Mouse (Mus musculus): Measurements from ENCODE around the gene Homer1. TPM values are rescaled to one million over a fixed set of nuclear protein-coding genes. Genes with fewer than 3 reads are reported as not detected.

Homer1 gene
- total RNA-seq (2017), result 16.2 and 19.9 TPM in 2 replicates

DNA sequence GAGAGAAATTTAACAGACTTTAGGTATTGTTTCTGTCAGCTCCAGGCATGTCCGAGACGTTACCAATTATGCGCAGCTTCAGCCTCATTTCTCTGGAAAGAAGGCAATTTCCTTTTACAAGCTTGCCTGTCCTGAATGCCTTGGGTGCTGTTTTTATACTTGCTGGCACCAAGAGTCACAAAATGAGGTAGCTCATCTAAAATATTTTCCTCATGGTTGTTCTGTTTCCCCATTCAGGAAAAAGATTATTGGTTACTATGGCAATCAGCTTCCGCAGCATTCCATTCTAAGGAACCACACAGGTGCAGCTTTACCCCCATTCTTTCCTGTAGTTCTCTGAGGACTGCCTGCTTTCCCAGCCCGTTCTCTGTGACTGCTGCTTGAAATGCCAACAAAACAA is at the start of gene Homer1:
TSS of gene Homer1 (plus strand) at position 320 of the 400 bp plus-strand sequence.
- ATAC-seq (ENCODE audit: extremely low read depth, insufficient number of reproducible peaks, low FRiP score, poor library complexity, severe bottlenecking), result no peak

DNA sequence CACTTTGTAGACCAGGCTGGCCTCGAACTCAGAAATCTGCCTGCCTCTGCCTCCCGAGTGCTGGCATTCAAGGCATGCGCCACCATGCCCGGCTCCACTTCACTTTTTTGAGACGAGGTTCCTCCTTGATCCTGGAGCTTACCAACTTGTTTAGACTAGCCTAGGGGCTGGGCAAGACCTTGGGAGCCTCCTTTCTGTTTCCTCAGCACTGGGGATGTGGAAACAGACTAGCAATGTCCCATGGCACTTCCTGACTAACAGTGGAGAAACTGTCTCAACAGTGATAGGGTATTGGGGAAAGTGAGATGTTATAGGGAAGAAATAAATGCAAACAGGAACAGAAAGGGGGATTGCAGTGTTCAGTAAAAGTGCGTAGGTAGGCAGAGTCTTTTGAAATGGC is 47.7 kb upstream of the Homer1 start:
- no peak for ATAC-seq (ENCODE audit: extremely low read depth, insufficient number of reproducible peaks, low FRiP score, poor library complexity, severe bottlenecking)

DNA sequence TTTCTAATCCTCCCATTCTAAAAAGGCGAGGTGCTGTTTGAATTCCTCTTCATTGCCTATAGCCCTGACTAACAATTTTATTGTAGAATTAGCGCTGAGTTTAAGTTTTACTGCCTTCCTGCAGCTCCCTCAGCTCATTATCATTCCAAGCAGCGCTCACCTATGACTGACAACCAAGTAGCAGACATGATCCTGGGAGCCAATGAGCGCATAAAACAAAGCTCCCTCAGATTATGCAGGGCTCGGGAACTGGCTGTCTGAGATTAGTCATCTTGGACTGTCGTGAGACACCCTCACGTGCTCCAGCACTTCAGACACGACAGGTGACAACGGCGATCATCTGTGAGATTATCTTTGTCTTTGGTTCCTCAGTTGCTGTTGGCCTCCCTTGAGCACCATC is 47.3 kb upstream of the Homer1 start:
- ATAC-seq (ENCODE audit: extremely low read depth, insufficient number of reproducible peaks, low FRiP score, poor library complexity, severe bottlenecking), result no peak

GRCm38 (mm10) chr13:93252941-93253340 is 46.5 kb upstream of the Homer1 start:
- no peak for ATAC-seq (ENCODE audit: extremely low read depth, insufficient number of reproducible peaks, low FRiP score, poor library complexity, severe bottlenecking)

GRCm38 (mm10) chr13:93267151-93267550 is 32.3 kb upstream of the Homer1 start:
- no peak for ATAC-seq (ENCODE audit: extremely low read depth, insufficient number of reproducible peaks, low FRiP score, poor library complexity, severe bottlenecking)

DNA sequence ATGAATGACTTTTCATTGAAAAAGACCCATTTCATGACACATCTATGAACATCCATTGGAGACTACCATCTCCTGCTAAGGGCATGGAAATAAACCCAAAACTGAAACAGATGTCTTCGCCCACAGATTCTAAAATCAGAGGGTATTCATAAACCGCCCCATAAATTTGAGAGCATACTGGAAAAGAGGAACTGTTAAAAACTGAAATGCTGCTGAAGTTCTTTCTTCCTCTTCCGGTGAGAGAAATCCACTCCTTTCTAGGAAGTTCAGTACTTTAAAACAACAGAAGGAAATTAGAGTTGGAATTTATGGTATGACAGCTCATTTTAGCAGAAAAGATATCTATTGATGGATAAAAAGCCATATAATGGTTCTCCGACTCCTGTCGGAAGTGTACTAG is 1.1 kb downstream of the Homer1 start:
- no peak for ATAC-seq (ENCODE audit: extremely low read depth, insufficient number of reproducible peaks, low FRiP score, poor library complexity, severe bottlenecking)

DNA sequence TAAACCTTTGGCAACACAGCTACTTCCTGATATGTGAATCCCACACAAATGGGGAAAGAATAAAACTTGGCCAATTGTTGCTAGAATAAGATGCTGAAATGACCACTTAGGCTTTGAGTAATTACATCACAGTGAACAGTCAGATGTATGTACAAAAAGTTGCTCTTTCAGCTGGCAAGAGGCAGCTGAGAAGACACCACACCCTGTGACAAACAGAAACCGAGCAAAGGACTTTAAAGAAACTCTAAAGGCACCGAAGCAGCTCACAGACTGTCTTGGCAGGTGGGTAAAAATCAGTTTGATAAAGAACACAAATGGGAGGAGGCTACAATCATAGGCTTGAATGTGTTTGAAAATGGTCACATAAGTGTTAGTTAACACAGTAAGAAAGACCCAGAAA is 1.6 kb downstream of the Homer1 start:
- ATAC-seq (ENCODE audit: extremely low read depth, insufficient number of reproducible peaks, low FRiP score, poor library complexity, severe bottlenecking), result no peak

DNA sequence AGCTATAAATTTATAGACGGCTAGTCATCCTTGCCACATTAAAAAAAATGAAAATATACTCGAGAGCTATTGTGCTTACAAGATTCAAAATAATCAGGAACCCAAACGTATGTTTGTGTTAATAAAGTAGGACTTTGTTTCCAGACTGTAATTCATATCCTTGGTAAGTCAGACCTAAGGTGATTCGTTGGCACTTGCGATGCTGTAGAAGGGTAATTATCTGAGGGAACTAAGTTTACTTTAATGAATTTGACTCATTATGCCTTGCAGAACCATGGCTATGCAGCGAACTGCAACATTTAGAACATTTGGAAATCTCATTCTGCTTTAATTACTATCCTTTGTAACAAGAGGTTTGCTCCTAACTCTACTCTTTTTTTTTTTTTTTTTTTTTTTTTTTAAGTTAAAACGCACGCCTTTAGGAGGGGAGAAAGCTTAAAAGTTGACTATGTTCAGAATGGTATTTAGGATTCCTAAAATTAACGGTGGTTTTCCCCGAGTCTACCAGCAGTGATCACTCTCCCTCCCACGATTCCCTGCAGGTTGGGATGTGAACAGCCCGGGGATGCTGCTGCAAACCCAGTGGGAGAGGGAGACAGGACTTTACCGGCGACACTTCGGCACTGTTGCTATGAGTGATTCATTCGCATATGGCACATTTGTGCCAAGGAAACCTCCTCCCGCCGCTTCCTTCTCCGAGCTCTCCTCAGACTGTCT is 3.6 kb downstream of the Homer1 start:
- ATAC-seq (ENCODE audit: extremely low read depth, insufficient number of reproducible peaks, low FRiP score, poor library complexity, severe bottlenecking), result no peak

GRCm38 (mm10) chr13:93303563-93304250 is 4.3 kb downstream of the Homer1 start:
- peak; percentile 96 for ATAC-seq (ENCODE audit: extremely low read depth, insufficient number of reproducible peaks, low FRiP score, poor library complexity, severe bottlenecking)

DNA sequence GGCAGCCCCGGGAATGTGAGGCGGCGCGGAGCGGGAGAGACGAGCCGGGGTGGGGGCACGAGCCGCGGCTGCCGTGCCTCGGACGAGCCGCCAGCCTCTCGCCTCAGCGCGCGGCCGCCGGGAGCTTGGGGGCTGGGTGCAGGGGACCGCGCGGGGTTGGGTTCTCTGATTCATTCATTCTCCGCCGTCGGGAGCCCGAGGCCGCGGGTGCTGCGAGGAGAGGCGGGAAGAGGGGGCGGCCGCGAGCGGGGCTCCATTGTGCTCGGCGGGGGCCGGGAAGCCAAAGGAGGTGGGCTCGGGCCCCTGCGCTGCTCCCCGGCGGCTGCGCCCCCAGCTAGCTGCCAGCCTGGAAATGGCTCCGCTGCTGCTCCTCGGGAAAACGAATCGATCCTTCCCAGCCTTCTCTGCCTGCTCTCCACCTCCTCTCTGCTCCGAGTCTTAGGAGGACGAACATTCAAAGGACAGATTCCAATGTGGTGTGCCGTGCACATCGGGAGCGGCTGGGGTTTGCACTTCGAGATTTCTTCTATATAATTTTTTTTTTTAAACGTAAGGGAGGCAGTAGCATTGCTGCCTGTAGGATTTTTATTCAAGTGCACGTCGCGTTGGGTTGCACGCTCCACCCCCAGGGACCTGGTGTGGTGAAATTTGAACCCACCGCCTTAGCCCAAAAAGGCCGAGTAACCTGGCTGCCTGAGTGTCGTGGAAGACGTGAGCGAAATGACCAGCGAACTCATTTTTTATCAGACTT is 5.0 kb downstream of the Homer1 start:
- ATAC-seq (ENCODE audit: extremely low read depth, insufficient number of reproducible peaks, low FRiP score, poor library complexity, severe bottlenecking), result no peak

DNA sequence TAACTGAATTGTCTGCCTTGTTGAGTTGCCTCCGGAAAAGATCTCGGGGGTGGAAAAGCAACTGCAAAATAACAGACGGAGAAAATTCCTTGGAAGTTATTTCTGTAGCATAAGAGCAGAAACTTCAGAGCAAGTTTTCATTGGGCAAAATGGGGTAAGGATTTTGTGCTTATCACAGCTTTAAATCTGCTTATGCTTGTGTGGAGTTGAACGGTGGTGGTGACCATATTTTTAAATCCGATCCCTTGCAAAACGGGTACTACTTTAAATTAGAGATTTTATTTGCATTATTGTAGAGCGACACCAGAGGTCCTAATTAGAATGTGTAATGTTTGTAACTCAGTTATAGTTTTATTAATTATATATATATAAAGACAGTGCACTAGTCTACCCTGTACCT is 5.7 kb downstream of the Homer1 start:
- no peak for ATAC-seq (ENCODE audit: extremely low read depth, insufficient number of reproducible peaks, low FRiP score, poor library complexity, severe bottlenecking)

GRCm38 (mm10) chr13:93305636-93306035 is 6.2 kb downstream of the Homer1 start:
- ATAC-seq (ENCODE audit: extremely low read depth, insufficient number of reproducible peaks, low FRiP score, poor library complexity, severe bottlenecking), result no peak

GRCm38 (mm10) chr13:93306545-93306944 is 7.1 kb downstream of the Homer1 start:
- ATAC-seq (ENCODE audit: extremely low read depth, insufficient number of reproducible peaks, low FRiP score, poor library complexity, severe bottlenecking), result no peak

DNA sequence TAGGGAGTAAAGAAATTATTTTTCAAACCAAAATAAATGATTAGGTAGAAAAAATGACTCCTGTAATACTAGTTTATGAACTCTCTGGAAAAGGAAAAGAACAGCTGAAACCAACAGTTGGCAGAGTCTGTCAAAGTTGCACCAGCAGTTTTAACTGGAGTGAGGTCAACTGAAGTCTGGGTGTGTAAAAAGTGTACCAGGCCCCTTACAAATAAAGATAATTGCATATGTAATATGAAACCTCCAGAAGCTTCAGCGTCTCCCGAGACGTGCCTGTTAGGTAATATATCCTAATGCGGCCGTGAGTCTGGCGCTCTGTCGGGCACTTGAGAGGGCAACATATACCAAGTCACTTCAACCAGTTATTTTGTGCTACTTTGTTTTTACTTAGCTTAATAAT is 8.3 kb downstream of the Homer1 start:
- ATAC-seq (ENCODE audit: extremely low read depth, insufficient number of reproducible peaks, low FRiP score, poor library complexity, severe bottlenecking), result no peak

DNA sequence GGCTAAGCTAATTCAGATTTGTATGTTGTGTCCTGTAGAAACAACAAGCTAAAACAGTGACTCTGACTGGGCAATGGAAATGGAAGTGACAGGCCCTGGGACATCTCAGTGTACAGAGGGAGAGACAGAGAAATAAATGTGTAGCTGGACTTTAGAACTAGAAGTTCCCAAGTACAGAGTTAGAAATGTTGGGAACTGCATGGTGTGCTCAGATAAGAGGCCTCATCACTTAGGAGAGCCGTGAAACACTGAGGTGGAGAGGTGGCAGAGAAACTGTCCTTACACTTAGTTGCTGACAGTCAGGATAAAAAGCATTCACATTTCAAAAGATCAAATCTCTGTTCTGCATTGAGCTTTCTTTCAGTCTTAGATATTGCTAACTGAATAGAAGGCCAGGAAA is 9.9 kb downstream of the Homer1 start:
- no peak for ATAC-seq (ENCODE audit: extremely low read depth, insufficient number of reproducible peaks, low FRiP score, poor library complexity, severe bottlenecking)

DNA sequence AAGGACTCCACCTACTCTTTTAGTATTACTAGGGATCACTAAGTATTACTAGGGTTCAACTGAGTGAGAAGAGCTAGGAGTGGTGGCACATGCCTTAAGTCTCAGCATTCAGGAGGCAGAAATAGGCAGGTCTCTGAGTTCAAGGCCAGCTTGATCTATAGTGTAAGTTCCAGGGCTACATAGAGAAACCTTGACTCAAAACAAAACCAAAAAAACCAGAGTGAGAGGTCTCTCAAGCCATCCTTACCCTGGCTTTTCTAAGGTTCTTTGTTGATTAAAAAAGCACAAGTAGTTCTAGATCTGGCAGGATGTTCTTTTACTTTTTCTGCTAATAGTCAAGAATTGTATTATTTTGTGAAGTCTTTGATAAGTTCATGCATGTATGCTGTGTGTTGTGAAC is 13.1 kb downstream of the Homer1 start:
- ATAC-seq (ENCODE audit: extremely low read depth, insufficient number of reproducible peaks, low FRiP score, poor library complexity, severe bottlenecking), result no peak

DNA sequence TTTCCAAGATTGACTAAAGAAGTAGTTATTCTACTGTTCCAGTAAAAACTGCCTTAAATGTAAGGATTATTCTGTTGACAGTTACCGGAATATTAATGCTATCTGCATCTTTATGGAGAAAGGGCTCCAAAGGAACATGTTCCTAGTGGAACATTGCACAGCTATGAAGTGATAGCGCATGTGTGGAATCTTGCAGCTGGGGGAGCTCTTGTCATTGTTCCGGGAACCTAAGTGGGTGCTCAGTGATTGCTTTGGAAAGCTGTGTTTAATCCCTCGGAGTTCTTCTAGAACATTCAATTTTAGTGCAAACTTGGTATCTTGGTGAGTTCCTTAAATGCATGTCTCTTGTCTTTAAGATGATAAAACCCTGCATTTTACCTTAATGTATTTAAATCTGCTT is 14.9 kb downstream of the Homer1 start:
- ATAC-seq (ENCODE audit: extremely low read depth, insufficient number of reproducible peaks, low FRiP score, poor library complexity, severe bottlenecking), result no peak

GRCm38 (mm10) chr13:93320089-93320488 is 20.7 kb downstream of the Homer1 start:
- no peak for ATAC-seq (ENCODE audit: extremely low read depth, insufficient number of reproducible peaks, low FRiP score, poor library complexity, severe bottlenecking)

DNA sequence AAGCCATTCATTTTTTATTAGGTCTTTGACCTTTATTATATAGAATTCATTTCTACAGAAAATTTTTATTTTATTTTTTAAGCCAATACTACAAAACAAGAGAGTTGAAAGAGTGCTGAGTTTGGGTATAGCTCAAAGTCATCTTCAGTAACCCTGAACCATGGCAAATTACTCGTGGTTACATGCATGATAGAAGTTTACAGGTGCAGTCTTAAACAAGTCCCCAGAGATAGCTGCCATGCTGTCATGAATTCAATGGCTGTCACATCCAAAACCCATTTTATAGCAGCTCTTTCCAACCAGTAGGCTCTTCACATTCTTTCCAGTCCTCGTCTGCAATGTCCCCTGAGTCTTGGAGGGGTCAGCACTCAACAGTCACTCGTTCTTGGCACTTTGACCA is 26.9 kb downstream of the Homer1 start:
- no peak for ATAC-seq (ENCODE audit: extremely low read depth, insufficient number of reproducible peaks, low FRiP score, poor library complexity, severe bottlenecking)

GRCm38 (mm10) chr13:93331721-93332120 is 32.3 kb downstream of the Homer1 start:
- ATAC-seq (ENCODE audit: extremely low read depth, insufficient number of reproducible peaks, low FRiP score, poor library complexity, severe bottlenecking), result no peak

All from neutrophil, adult 5-6 weeks (primary cell).